Mouse (Mus musculus): ENCODE measurements around the gene Bbs1. TPM values are rescaled to one million over a fixed set of nuclear protein-coding genes. Genes with fewer than 3 reads are reported as not detected.
A peak's percentile ranks its signal among the peaks of the same experiment; 100 is the strongest.
"Not testable (repeated sequence)": the region's sequence is repeated elsewhere in the genome, so short reads cannot be mapped to it uniquely, and the experiment has no call there.

The Bbs1 gene
- polyA plus RNA-seq, 1 experiment from 2014 or later: 2.8 TPM

DNA sequence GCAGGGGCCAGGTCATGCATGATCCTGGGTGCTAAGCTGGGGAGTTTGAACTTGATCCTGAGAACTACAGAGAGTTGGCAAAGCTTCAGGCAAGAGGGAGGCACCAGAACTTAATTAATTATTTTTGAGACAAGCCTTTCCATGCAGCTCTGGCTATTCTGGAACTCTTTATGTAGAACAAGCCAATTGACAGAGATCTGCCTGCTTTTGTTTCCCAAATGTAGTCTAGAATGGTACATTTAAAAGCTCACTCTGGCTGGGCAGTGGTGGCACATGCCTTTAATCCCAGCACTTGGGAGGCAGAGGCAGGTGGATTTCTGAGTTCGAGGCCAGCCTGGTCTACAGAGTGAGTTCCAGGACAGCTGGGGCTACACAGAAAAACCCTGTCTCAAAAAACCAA, 31.8 kb downstream of the Bbs1 start:
- H3K9me3 ChIP-seq (ENCODE audit: control insufficient read depth, low read length); H3K4me3 ChIP-seq (ENCODE audit: low read length); ATAC-seq; H3K4me1 ChIP-seq (ENCODE audit: control insufficient read depth, insufficient read depth, low read length); H3K27ac ChIP-seq (ENCODE audit: low read length); H3K27me3 ChIP-seq (replicated peaks; ENCODE audit: control insufficient read depth, insufficient read depth, low read length); H3K9ac ChIP-seq (ENCODE audit: low read depth, low read length); H3K36me3 ChIP-seq (ENCODE audit: control insufficient read depth, insufficient read depth, low read length); H3K4me2 ChIP-seq (ENCODE audit: low read depth, low read length): not testable (repeated sequence)
- 77% methylated on average over 1 of the region's 1 CpGs for WGBS

DNA sequence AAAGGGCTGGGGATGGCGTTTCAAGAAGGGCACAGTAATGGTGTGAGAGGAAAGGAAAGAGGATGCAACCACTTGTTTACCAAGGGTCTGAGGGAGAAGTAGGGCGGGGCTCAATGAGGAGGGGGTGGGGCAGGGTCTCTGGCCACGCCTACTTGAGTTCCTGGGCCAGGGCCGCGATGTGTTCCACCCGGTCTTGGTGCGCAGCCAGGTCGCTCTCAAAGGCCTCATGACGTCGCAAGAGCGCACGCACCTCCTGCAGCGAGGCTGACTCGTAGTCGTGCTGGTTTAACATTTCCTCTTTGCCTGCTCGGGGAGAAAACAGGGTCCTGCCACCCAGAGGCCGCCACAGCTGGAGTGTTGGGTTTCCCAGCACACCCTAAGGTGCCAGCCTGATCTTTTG, 41.3 kb downstream of the Bbs1 start:
- Histone ChIP-seq H3K9ac (ENCODE audit: low read depth, low read length) (0 out of 2 replicates have a peak overlapping the region, but pooled peaks have one; percentile 24), H3K9me3 (ENCODE audit: control insufficient read depth, low read length) (no peaks in the 10 kb centered on the region), H3K36me3 (ENCODE audit: control insufficient read depth, insufficient read depth, low read length) (no peaks in the 10 kb centered on the region), H3K4me1 (ENCODE audit: control insufficient read depth, insufficient read depth, low read length) (peaks cover 4% of the 10 kb centered on the region; the same call in 1 of the 2 replicates), H3K4me2 (ENCODE audit: low read depth, low read length) (peak overlapping the region; percentile 37; the same call in 1 of the 2 replicates), H3K4me3 (ENCODE audit: low read length) (no peak overlapping the region), H3K27me3 (replicated peaks; ENCODE audit: control insufficient read depth, insufficient read depth, low read length) (no peaks in the 10 kb centered on the region), H3K27ac (ENCODE audit: low read length) (no peak overlapping the region)
- no peak for ATAC-seq
- WGBS: 3% methylated on average over 17 of the region's 17 CpGs

DNA sequence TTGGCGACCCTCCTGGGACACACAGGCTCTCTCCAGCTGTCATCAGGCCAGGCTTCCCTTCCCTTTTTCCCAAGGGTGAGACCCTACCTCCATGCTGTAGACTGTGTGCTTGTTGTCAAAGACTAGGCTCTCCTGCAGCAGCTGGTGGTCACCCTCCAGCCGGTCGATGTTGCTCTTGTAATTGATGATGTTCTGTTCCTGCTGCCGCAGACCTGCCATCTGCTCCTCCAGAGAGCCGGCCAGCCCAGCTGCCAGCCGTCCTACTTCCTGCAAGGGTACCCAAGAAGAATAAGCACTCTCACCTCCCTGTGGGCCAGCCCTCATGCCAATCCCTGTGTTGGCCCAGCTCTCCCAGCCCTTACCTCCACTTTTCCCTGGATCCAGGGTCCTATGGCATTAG, 43.4 kb downstream of the Bbs1 start:
- no peak overlapping the region for H3K4me3 ChIP-seq (ENCODE audit: low read length)
- no peak for ATAC-seq
- no peaks in the 10 kb centered on the region for H3K27me3 ChIP-seq (replicated peaks; ENCODE audit: control insufficient read depth, insufficient read depth, low read length)
- peaks cover 4% of the 10 kb centered on the region; the same call in 1 of the 2 replicates for H3K4me1 ChIP-seq (ENCODE audit: control insufficient read depth, insufficient read depth, low read length)
- H3K9me3 ChIP-seq (ENCODE audit: control insufficient read depth, low read length): no peaks in the 10 kb centered on the region
- 54% methylated on average over 6 of the region's 6 CpGs for WGBS
- H3K36me3 ChIP-seq (ENCODE audit: control insufficient read depth, insufficient read depth, low read length): no peaks in the 10 kb centered on the region
- no peak overlapping the region for H3K27ac ChIP-seq (ENCODE audit: low read length)
- no peak overlapping the region for H3K9ac ChIP-seq (ENCODE audit: low read depth, low read length)
- H3K4me2 ChIP-seq (ENCODE audit: low read depth, low read length): no peak overlapping the region

DNA sequence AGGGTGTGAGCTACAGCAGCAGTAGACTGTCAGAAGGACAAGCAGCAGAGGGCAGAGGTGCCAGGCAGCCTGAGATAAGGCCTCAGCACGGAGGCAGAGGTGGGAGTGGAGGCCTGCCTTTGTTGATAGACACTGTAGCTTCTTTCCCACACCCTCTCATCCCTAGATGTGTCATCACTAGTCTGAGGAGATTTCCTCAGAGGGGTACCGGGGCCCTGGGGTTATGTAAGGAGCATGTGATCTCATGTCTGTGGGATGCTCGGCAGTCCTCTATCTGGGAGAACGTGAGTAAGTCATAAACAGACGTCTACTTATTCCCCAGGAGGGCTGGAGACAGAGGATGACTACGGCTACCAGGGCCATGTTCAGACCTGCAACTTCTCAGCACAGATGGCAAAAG, 47.3 kb downstream of the Bbs1 start:
- no peak overlapping the region for H3K9ac ChIP-seq (ENCODE audit: low read depth, low read length)
- no peak overlapping the region for H3K4me2 ChIP-seq (ENCODE audit: low read depth, low read length)
- peaks cover 4% of the 10 kb centered on the region; the same call in 1 of the 2 replicates for H3K4me1 ChIP-seq (ENCODE audit: control insufficient read depth, insufficient read depth, low read length)
- H3K9me3 ChIP-seq (ENCODE audit: control insufficient read depth, low read length): no peaks in the 10 kb centered on the region
- WGBS: 67% methylated on average over 6 of the region's 6 CpGs
- ATAC-seq: peak; percentile 73
- no peak overlapping the region for H3K27ac ChIP-seq (ENCODE audit: low read length)
- H3K4me3 ChIP-seq (ENCODE audit: low read length): no peak overlapping the region
- H3K36me3 ChIP-seq (ENCODE audit: control insufficient read depth, insufficient read depth, low read length): no peaks in the 10 kb centered on the region
- no peaks in the 10 kb centered on the region for H3K27me3 ChIP-seq (replicated peaks; ENCODE audit: control insufficient read depth, insufficient read depth, low read length)

DNA sequence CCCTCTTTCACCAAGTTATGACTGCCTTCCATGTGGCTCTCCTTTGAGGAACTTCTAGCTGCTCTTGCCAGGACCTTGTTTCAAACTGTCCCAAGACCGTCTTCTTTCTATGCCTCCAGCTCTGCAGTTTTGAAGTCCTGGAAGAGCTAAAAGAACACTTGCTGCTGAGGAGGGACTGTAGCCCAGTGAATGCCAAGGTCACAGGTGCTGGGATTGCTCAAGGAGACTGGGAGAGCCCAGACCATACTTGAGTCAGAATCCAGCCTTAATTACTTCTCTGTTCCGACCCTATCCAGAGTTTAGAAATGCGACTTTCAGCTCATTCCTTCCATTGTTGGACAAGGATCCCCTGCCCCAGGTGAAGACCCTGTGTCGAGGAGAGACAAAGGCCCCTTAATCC, 50.5 kb downstream of the Bbs1 start:
- 75% methylated on average over 4 of the region's 4 CpGs for whole genome bisulfite sequencing
- Histone ChIP-seq H3K27ac (ENCODE audit: low read length) (no peak overlapping the region), H3K4me2 (ENCODE audit: low read depth, low read length) (0 out of 2 replicates have a peak overlapping the region, but pooled peaks have one; percentile 98), H3K9me3 (ENCODE audit: control insufficient read depth, low read length) (no peaks in the 10 kb centered on the region), H3K36me3 (ENCODE audit: control insufficient read depth, insufficient read depth, low read length) (no peaks in the 10 kb centered on the region), H3K27me3 (replicated peaks; ENCODE audit: control insufficient read depth, insufficient read depth, low read length) (0 out of 2 replicates have a peak, but pooled peaks cover 3% of the 10 kb centered on the region), H3K4me3 (ENCODE audit: low read length) (peak overlapping the region; percentile 65; the same call in 1 of the 2 replicates), H3K4me1 (ENCODE audit: control insufficient read depth, insufficient read depth, low read length) (peaks cover 4% of the 10 kb centered on the region; the same call in 1 of the 2 replicates), H3K9ac (ENCODE audit: low read depth, low read length) (no peak overlapping the region)
- no peak for ATAC-seq

DNA sequence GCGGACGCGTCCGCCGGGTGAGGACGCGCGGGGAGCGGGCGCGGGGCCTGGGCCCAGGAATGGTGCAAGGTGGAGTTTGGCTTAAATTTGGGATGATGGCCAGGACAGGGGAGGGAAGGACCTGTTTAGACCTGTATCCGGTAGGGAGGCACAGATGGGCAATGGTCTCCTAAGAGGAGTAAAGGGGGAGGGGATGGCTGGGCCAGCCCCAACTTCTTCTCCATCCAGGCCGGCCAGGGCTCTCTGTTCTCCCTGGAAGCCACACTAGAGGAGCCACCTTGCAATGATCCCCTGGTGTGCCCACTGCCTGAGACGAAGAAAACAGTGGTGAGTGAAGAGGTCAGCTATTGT, 51.0 kb downstream of the Bbs1 start:
- Histone ChIP-seq H3K36me3 (ENCODE audit: control insufficient read depth, insufficient read depth, low read length) (no peaks in the 10 kb centered on the region), H3K9me3 (ENCODE audit: control insufficient read depth, low read length) (no peaks in the 10 kb centered on the region), H3K27me3 (replicated peaks; ENCODE audit: control insufficient read depth, insufficient read depth, low read length) (0 out of 2 replicates have a peak, but pooled peaks cover 3% of the 10 kb centered on the region), H3K4me2 (ENCODE audit: low read depth, low read length) (peak overlapping the region; percentile 98), H3K27ac (ENCODE audit: low read length) (no peak overlapping the region), H3K4me1 (ENCODE audit: control insufficient read depth, insufficient read depth, low read length) (peaks cover 4% of the 10 kb centered on the region; the same call in 1 of the 2 replicates), H3K4me3 (ENCODE audit: low read length) (peak overlapping the region; percentile 65), H3K9ac (ENCODE audit: low read depth, low read length) (peak overlapping the region; percentile 73)
- ATAC-seq: no peak; the same call in 1 of the 2 replicates
- 4% methylated on average over 14 of the region's 14 CpGs for WGBS

DNA sequence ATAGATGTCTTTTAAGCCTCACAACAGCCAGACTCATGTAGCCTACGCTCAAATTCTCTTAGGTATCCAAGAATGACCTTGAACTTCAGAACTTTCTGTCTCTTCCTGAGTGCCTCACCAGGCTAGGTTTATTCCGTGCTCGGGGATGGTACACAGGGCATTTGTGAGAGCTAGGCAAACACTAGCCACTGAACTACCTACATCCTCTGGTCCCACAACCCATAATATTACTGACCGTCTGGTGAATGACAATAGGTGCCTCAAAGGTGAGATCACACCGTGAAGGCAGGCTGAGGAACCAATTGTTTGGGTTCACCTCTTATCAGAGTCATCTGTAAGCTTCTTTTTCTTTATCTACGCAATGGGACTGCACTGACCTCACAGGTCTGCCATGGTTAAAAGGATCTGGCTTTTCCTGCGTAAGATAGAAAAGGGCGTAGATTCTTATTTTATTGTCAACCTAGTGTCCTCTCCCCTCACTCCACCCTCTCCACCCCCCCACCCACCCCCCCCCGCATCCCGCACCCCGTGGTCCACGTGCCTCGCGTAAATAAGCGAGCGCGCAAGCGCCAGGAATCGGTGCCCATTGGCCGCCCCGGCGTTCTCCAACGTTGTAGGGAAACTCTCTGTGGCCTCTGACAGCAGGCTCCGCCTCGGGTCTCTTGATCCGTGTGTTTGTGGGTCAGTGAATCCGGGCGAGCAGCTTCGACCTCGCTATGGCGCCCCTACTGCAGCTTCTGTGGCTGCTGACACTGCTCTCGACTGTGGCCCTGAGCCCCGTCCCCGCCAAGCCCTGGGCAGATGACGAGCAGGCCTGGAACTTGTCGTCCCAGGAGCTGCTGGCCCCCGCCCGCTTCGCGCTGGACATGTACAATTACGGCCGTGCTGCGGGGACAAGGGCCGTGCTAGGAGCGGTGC, 51.6 kb downstream of the Bbs1 start, which contains the start of gene Ctsf:
Ctsf (plus strand) TSS at position 579 of the 918 bp plus-strand sequence.
- H3K27ac ChIP-seq (ENCODE audit: low read length): no peak within 1 kb of the TSS
- ATAC-seq: peak; percentile 88
- H3K4me3 ChIP-seq (ENCODE audit: low read length): peak within 1 kb of the TSS; percentile 65
- H3K27me3 ChIP-seq (replicated peaks; ENCODE audit: control insufficient read depth, insufficient read depth, low read length): 0 out of 2 replicates have a peak, but pooled peaks cover 3% of the 10 kb centered on the region
- H3K4me1 ChIP-seq (ENCODE audit: control insufficient read depth, insufficient read depth, low read length): peaks cover 4% of the 10 kb centered on the region; the same call in 1 of the 2 replicates
- no peaks in the 10 kb centered on the region for H3K9me3 ChIP-seq (ENCODE audit: control insufficient read depth, low read length)
- peak within 1 kb of the TSS; percentile 98 for H3K4me2 ChIP-seq (ENCODE audit: low read depth, low read length)
- peak within 1 kb of the TSS; percentile 73 for H3K9ac ChIP-seq (ENCODE audit: low read depth, low read length)
- H3K36me3 ChIP-seq (ENCODE audit: control insufficient read depth, insufficient read depth, low read length): no peaks in the 10 kb centered on the region
- 3% methylated on average over 45 of the region's 45 CpGs for WGBS

DNA sequence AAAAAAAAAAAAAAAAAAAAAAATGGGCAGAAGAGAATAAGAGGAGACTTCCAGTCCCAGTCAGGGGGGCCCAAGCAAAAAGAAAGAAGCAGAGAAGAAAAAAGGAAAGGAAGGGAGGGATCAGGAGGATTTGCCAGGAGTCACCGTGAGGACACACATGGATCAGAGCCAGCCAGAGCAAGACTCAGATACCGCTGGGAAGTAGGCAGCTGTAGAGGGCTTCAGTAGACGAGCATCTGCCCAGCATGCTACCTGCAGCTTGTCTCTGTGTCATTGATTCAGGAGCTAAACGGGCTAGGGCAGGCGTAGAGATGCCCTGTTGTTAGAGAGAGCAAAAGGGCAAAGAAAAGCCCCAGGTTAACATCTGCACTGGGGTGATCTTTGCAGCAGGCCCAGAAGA, 56.1 kb downstream of the Bbs1 start:
- H3K4me3 ChIP-seq (ENCODE audit: low read length): no peak overlapping the region
- H3K9ac ChIP-seq (ENCODE audit: low read depth, low read length): no peak overlapping the region
- H3K4me2 ChIP-seq (ENCODE audit: low read depth, low read length): no peak overlapping the region
- ATAC-seq: no peak
- H3K27ac ChIP-seq (ENCODE audit: low read length): no peak overlapping the region
- H3K4me1 ChIP-seq (ENCODE audit: control insufficient read depth, insufficient read depth, low read length): peaks cover 4% of the 10 kb centered on the region; the same call in 1 of the 2 replicates
- no peaks in the 10 kb centered on the region for H3K9me3 ChIP-seq (ENCODE audit: control insufficient read depth, low read length)
- 45% methylated on average over 5 of the region's 5 CpGs for WGBS
- H3K27me3 ChIP-seq (replicated peaks; ENCODE audit: control insufficient read depth, insufficient read depth, low read length): 0 out of 2 replicates have a peak, but pooled peaks cover 3% of the 10 kb centered on the region
- no peaks in the 10 kb centered on the region for H3K36me3 ChIP-seq (ENCODE audit: control insufficient read depth, insufficient read depth, low read length)

DNA sequence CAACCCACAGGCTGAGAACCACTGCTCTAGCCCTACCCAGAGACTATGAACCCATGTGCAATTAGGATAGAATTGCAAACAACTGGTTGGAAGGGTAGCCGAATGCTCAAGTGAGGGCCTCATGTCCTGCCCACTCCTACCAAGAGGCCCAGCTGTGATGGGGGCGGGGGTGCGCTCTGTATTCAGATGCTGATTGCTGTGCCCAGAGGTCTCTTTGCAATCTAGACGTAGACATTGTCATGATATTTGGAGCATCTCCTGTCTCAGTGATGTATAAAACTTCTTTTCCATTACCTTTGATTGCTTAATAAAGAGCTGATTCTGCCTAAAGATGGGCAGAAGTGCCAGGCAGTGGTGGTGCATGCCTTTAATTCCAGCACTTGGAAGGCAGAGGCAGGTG, 56.6 kb downstream of the Bbs1 start:
- no peak for ATAC-seq
- Histone ChIP-seq H3K9me3 (ENCODE audit: control insufficient read depth, low read length) (no peaks in the 10 kb centered on the region), H3K4me2 (ENCODE audit: low read depth, low read length) (no peak overlapping the region), H3K4me3 (ENCODE audit: low read length) (no peak overlapping the region), H3K9ac (ENCODE audit: low read depth, low read length) (no peak overlapping the region), H3K36me3 (ENCODE audit: control insufficient read depth, insufficient read depth, low read length) (no peaks in the 10 kb centered on the region), H3K27me3 (replicated peaks; ENCODE audit: control insufficient read depth, insufficient read depth, low read length) (0 out of 2 replicates have a peak, but pooled peaks cover 3% of the 10 kb centered on the region), H3K4me1 (ENCODE audit: control insufficient read depth, insufficient read depth, low read length) (peaks cover 4% of the 10 kb centered on the region; the same call in 1 of the 2 replicates), H3K27ac (ENCODE audit: low read length) (no peak overlapping the region)
- WGBS: 45% methylated on average over 4 of the region's 4 CpGs
